11 mouse cellular contexts compared by ENCODE assay signal in genomic region chr16:42885538-42885937, GRCm38 (mm10). TPM values are rescaled to one million over a fixed set of nuclear protein-coding genes. Genes with fewer than 3 reads are reported as not detected.
A peak's percentile ranks its signal among the peaks of the same experiment; 100 is the strongest.
DNase-seq lines count a peak whose midpoint lies in the region; ATAC-seq lines count a peak whose summit lies in the region.
"Had no signal": no experiment of that assay in that cellular context is flagged by ENCODE, and none has a peak within 500 bp of the region (broad histone marks: within the 10 kb centered on the region; RNA-seq: fewer than 3 reads in every experiment).

No protein-coding gene starts in this region.

- H3K9ac ChIP-seq in kidney, embryonic 16.5 days (replicated peaks; ENCODE audit: low read length): no peak overlapping the region
- H3K9ac ChIP-seq: intestine, embryonic 15.5 days; limb, embryonic 12.5 days had no signal

- H3K27ac ChIP-seq in kidney, embryonic 16.5 days (ENCODE audit: low read length): no peak overlapping the region
- H3K27ac ChIP-seq: intestine, embryonic 15.5 days; limb, embryonic 12.5 days had no signal

- peak; percentile 50 to 87 for DNase-seq in adrenal gland, adult (ENCODE audit: inconsistent age in 2 of 2, low spot score in 1 of 2)
- no peak for DNase-seq in adrenal gland, postnatal 4 days (ENCODE audit: low spot score in 2 of 2)
- no peak for DNase-seq in kidney, postnatal 25 days
- peak; percentile 35 for DNase-seq in adrenal gland, postnatal 14 days
- no peak for DNase-seq in left cerebral cortex, adult 18-20 months (ENCODE audit: low spot score in 2 of 2)
- no peak for DNase-seq in thymus, postnatal 25 days
- DNase-seq: cerebellum, postnatal 10 days had no signal

- H3K27me3 ChIP-seq in kidney, embryonic 16.5 days (ENCODE audit: insufficient read depth, low read length): no peaks in the 10 kb centered on the region
- H3K27me3 ChIP-seq: intestine, embryonic 15.5 days; limb, embryonic 12.5 days had no signal

- no peak overlapping the region for H3K4me3 ChIP-seq in kidney, embryonic 16.5 days (ENCODE audit: low read length)
- H3K4me3 ChIP-seq: intestine, embryonic 15.5 days; limb, embryonic 12.5 days had no signal

- H3K9me3 ChIP-seq in kidney, embryonic 16.5 days (ENCODE audit: low read length): no peaks in the 10 kb centered on the region
- H3K9me3 ChIP-seq: intestine, embryonic 15.5 days; limb, embryonic 12.5 days had no signal

- H3K4me1 ChIP-seq in kidney, embryonic 16.5 days (ENCODE audit: insufficient read depth, low read length): peaks cover 4% of the 10 kb centered on the region; the same call in 1 of the 2 replicates
- H3K4me1 ChIP-seq: intestine, embryonic 15.5 days had no signal

- no peak overlapping the region for H3K4me2 ChIP-seq in kidney, embryonic 16.5 days (replicated peaks; ENCODE audit: low read depth, low read length)
- H3K4me2 ChIP-seq: intestine, embryonic 15.5 days; limb, embryonic 12.5 days had no signal

- WGBS in kidney, embryonic 16.5 days: 46% methylated on average over 2 of the region's 2 CpGs

- peak; percentile 80; the same call in 1 of the 2 replicates for ATAC-seq in kidney, embryonic 16.5 days (ENCODE audit: low FRiP score, low TSS enrichment)
- ATAC-seq in inflammation-experienced regulatory T-cells, adult 6 months: peak; percentile 50
- ATAC-seq: intestine, embryonic 15.5 days had no signal

- H3K36me3 ChIP-seq in kidney, embryonic 16.5 days (ENCODE audit: insufficient read depth, low read length): no peaks in the 10 kb centered on the region
- H3K36me3 ChIP-seq: intestine, embryonic 15.5 days; limb, embryonic 12.5 days had no signal

RNA-seq across cellular contexts. Expression of gene Zbtb20, which starts 9.9 kb away (rescaled TPM):
- total RNA-seq in adrenal gland, postnatal 4 days (2021): 10 to 100 TPM; 78.8 to 85.4 TPM
- polyA plus RNA-seq in kidney, embryonic 16.5 days (2015; fragmentation: Nextera tagmentation; extraction: Ambion mirVana): 44.6 and 49.4 TPM in 2 replicates
- total RNA-seq in adrenal gland, postnatal 14 days (2021): 143 and 147 TPM in 2 replicates
- 10 to 100 TPM; 32.1 to 97.7 (median 96.1) TPM for polyA plus RNA-seq in inflammation-experienced regulatory T-cells, adult 6 months (2017; shearing (Covaris generic))
- 10 to 100 TPM; 44.7 to 44.8 TPM for total RNA-seq in left cerebral cortex, adult 18-20 months (2021)

Comparison
In these comparisons a context has a peak if more than half of its experiments do, and no peak if none do; other contexts are left out.
1. DNase-seq: peak in adrenal gland, adult (2 of 2) and adrenal gland, postnatal 14 days (single experiment); none in adrenal gland, postnatal 4 days (0 of 2), kidney, postnatal 25 days (0 of 2), left cerebral cortex, adult 18-20 months (0 of 2) and thymus, postnatal 25 days (single experiment).